Mouse (Mus musculus): ENCODE measurements around the gene Dchs1. TPM values are rescaled to one million over a fixed set of nuclear protein-coding genes. Genes with fewer than 3 reads are reported as not detected.

The Dchs1 gene
- polyA plus RNA-seq (2015; fragmentation: Nextera tagmentation; extraction: Ambion mirVana): 2.2 and 2.4 TPM in 2 replicates

- TF ChIP-seq CTCF (IDR thresholded peaks at IDR 0.05; ENCODE audit: low read depth): no peak
- Histone ChIP-seq H3K27me3 (replicated peaks; ENCODE audit: control insufficient read depth, insufficient read depth, low read length) (peaks cover 10% of the 10 kb centered on the region; the same call in 1 of the 2 replicates), H3K9me3 (ENCODE audit: control insufficient read depth) (no peaks in the 10 kb centered on the region), H3K4me1 (replicated peaks; ENCODE audit: control insufficient read depth, insufficient read depth, low read length) (0 out of 2 replicates have a peak, but pooled peaks cover 3% of the 10 kb centered on the region), H3K9ac (ENCODE audit: low read depth, low read length) (peak within 1 kb of the TSS; percentile 78), H3K27ac (ENCODE audit: low read depth, low read length) (peak within 1 kb of the TSS; percentile 66), H3K4me3 (ENCODE audit: low read depth, low read length) (peak within 1 kb of the TSS; percentile 67), H3K4me2 (replicated peaks; ENCODE audit: low read depth) (peak within 1 kb of the TSS; percentile 64), H3K36me3 (ENCODE audit: control insufficient read depth, insufficient read depth) (no peaks in the 10 kb centered on the region; the same call in 1 of the 2 replicates)
- ATAC-seq: peak; percentile 45; the same call in 1 of the 2 replicates
- WGBS: 1% methylated on average over 61 of the region's 97 CpGs
These were observed at the start of gene Dchs1 for GRCm38 (mm10) chr7:105787285-105788140. Dchs1 (minus strand) TSS chr7:105787654.

- TF ChIP-seq CTCF (IDR thresholded peaks at IDR 0.05; ENCODE audit: low read depth): no peak
- Histone ChIP-seq H3K4me2 (replicated peaks; ENCODE audit: low read depth) (no peak overlapping the region), H3K27me3 (replicated peaks; ENCODE audit: control insufficient read depth, insufficient read depth, low read length) (no peaks in the 10 kb centered on the region), H3K9me3 (ENCODE audit: control insufficient read depth) (no peaks in the 10 kb centered on the region), H3K4me1 (replicated peaks; ENCODE audit: control insufficient read depth, insufficient read depth, low read length) (no peaks in the 10 kb centered on the region), H3K36me3 (ENCODE audit: control insufficient read depth, insufficient read depth) (no peaks in the 10 kb centered on the region), H3K9ac (ENCODE audit: low read depth, low read length) (no peak overlapping the region), H3K4me3 (ENCODE audit: low read depth, low read length) (no peak overlapping the region), H3K27ac (ENCODE audit: low read depth, low read length) (no peak overlapping the region)
- 79% methylated on average over 7 of the region's 7 CpGs for WGBS
- no peak for ATAC-seq
These were observed 36.8 kb upstream of the Dchs1 start for GRCm38 (mm10) chr7:105824281-105824680.

- H3K9ac ChIP-seq (ENCODE audit: low read depth, low read length): no peak overlapping the region
- no peak overlapping the region for H3K4me2 ChIP-seq (replicated peaks; ENCODE audit: low read depth)
- H3K4me3 ChIP-seq (ENCODE audit: low read depth, low read length): no peak overlapping the region
- H3K27ac ChIP-seq (ENCODE audit: low read depth, low read length): no peak overlapping the region
- WGBS: 6% methylated on average over 1 of the region's 1 CpGs
- peak; percentile 81 for TF ChIP-seq CTCF (IDR thresholded peaks at IDR 0.05; ENCODE audit: low read depth)
- no peak for ATAC-seq
- no peaks in the 10 kb centered on the region for H3K27me3 ChIP-seq (replicated peaks; ENCODE audit: control insufficient read depth, insufficient read depth, low read length)
- no peaks in the 10 kb centered on the region for H3K36me3 ChIP-seq (ENCODE audit: control insufficient read depth, insufficient read depth)
- no peaks in the 10 kb centered on the region for H3K9me3 ChIP-seq (ENCODE audit: control insufficient read depth)
- H3K4me1 ChIP-seq (replicated peaks; ENCODE audit: control insufficient read depth, insufficient read depth, low read length): no peaks in the 10 kb centered on the region
These were observed 31.0 kb upstream of the Dchs1 start for GRCm38 (mm10) chr7:105818483-105818882.

- no peak for ATAC-seq
- H3K4me3 ChIP-seq (ENCODE audit: low read depth, low read length): no peak overlapping the region
- H3K27me3 ChIP-seq (replicated peaks; ENCODE audit: control insufficient read depth, insufficient read depth, low read length): no peaks in the 10 kb centered on the region
- H3K9me3 ChIP-seq (ENCODE audit: control insufficient read depth): no peaks in the 10 kb centered on the region
- no peak overlapping the region for H3K4me2 ChIP-seq (replicated peaks; ENCODE audit: low read depth)
- H3K27ac ChIP-seq (ENCODE audit: low read depth, low read length): no peak overlapping the region
- peak; percentile 62 for TF ChIP-seq CTCF (IDR thresholded peaks at IDR 0.05; ENCODE audit: low read depth)
- H3K4me1 ChIP-seq (replicated peaks; ENCODE audit: control insufficient read depth, insufficient read depth, low read length): no peaks in the 10 kb centered on the region
- no peak overlapping the region for H3K9ac ChIP-seq (ENCODE audit: low read depth, low read length)
- H3K36me3 ChIP-seq (ENCODE audit: control insufficient read depth, insufficient read depth): no peaks in the 10 kb centered on the region
These were observed 29.3 kb upstream of the Dchs1 start for GRCm38 (mm10) chr7:105816736-105817135.

- 84% methylated on average over 3 of the region's 3 CpGs for WGBS
- TF ChIP-seq CTCF (IDR thresholded peaks at IDR 0.05; ENCODE audit: low read depth): no peak
- no peak for ATAC-seq
- Histone ChIP-seq H3K9me3 (ENCODE audit: control insufficient read depth) (no peaks in the 10 kb centered on the region), H3K27ac (ENCODE audit: low read depth, low read length) (no peak overlapping the region), H3K4me2 (replicated peaks; ENCODE audit: low read depth) (no peak overlapping the region), H3K27me3 (replicated peaks; ENCODE audit: control insufficient read depth, insufficient read depth, low read length) (no peaks in the 10 kb centered on the region), H3K4me3 (ENCODE audit: low read depth, low read length) (no peak overlapping the region), H3K36me3 (ENCODE audit: control insufficient read depth, insufficient read depth) (peaks cover 15% of the 10 kb centered on the region; the same call in 1 of the 2 replicates), H3K9ac (ENCODE audit: low read depth, low read length) (no peak overlapping the region), H3K4me1 (replicated peaks; ENCODE audit: control insufficient read depth, insufficient read depth, low read length) (no peaks in the 10 kb centered on the region; the same call in 1 of the 2 replicates)
These were observed 25.9 kb upstream of the Dchs1 start for GRCm38 (mm10) chr7:105813326-105813725.

DNA sequence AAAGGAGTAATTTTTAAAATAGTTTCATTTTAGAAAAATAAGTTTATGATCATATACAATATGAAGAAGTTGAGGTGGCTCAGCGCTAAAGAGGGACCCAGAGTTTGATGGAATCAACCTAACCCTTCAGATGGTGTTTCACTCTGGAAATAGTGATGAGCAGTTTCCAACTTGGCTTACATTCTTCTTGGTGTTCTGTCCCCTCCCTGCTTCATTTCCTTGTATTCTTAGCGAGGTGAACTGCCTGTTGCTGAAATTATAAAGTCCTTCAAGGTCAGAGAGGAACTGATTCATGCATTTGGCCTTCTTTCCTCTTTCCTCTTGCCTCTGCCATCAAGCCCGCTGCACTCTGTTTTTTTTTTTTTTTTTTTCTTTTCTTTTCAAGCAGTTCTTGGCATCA lies 25.1 kb upstream of the Dchs1 start:
- no peaks in the 10 kb centered on the region for H3K9me3 ChIP-seq (ENCODE audit: control insufficient read depth)
- H3K27me3 ChIP-seq (replicated peaks; ENCODE audit: control insufficient read depth, insufficient read depth, low read length): no peaks in the 10 kb centered on the region
- H3K4me1 ChIP-seq (replicated peaks; ENCODE audit: control insufficient read depth, insufficient read depth, low read length): no peaks in the 10 kb centered on the region; the same call in 1 of the 2 replicates
- no peak overlapping the region for H3K4me3 ChIP-seq (ENCODE audit: low read depth, low read length)
- H3K9ac ChIP-seq (ENCODE audit: low read depth, low read length): no peak overlapping the region
- 68% methylated on average over 3 of the region's 3 CpGs for WGBS
- no peak overlapping the region for H3K27ac ChIP-seq (ENCODE audit: low read depth, low read length)
- ATAC-seq: no peak
- no peak overlapping the region for H3K4me2 ChIP-seq (replicated peaks; ENCODE audit: low read depth)
- peaks cover 15% of the 10 kb centered on the region; the same call in 1 of the 2 replicates for H3K36me3 ChIP-seq (ENCODE audit: control insufficient read depth, insufficient read depth)
- TF ChIP-seq CTCF (IDR thresholded peaks at IDR 0.05; ENCODE audit: low read depth): no peak
